Mouse (Mus musculus) cerebellum, adult 11 months (tissue): Measurements from ENCODE around the gene Zfp646.
A peak's percentile ranks its signal among the peaks of the same experiment; 100 is the strongest.
"Not testable (repeated sequence)": the region's sequence is repeated elsewhere in the genome, so short reads cannot be mapped to it uniquely, and the experiment has no call there.

Experiments
- DNase-seq: peaks from one replicate; pipeline ENCODE4 v3.0.0; 2022

Gene Zfp646

GRCm38 (mm10) chr7:127885951-127886350 is 9.9 kb downstream of the Zfp646 start:
- no peak for DNase-seq

DNA sequence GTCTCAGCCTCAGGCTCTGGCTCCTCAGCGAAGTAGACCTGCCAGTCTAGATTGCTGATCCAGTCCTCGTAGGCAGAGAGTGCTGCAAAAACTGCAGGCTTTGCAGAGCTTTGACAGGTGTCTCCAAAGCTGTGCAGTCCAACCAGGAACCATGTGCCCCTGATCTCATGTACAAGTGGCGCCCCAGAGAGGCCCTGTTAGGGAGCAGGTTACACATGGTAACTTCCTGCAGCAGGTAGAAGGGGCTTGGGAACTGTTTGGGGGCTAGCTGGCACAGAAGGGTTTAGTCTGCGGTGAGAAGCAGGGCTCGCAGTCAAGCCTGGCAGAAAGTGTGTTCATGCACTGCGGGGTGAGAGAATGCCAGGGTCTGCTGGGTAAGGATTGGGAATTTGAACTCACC is 10.5 kb downstream of the Zfp646 start:
- DNase-seq = no peak

DNA sequence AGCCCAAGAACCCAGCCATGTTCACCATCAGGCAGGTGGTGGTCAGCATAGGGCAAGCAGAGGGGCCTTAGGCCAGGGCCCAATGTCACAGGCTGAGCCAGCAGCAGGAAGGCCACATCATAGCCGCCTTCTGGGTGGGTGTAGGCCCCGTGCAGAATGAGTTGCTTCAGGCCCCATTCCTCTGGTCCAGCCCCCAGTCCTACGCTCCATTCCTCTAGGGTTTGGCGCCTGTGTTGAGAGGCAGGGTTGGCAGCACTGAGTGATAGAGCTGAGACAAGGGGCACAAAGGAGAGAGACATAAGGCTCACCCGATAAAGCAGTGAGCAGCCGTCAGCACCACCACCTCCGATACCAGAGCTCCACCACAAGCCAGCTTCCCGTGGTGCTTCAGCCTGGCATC is 11.2 kb downstream of the Zfp646 start:
- DNase-seq = no peak

DNA sequence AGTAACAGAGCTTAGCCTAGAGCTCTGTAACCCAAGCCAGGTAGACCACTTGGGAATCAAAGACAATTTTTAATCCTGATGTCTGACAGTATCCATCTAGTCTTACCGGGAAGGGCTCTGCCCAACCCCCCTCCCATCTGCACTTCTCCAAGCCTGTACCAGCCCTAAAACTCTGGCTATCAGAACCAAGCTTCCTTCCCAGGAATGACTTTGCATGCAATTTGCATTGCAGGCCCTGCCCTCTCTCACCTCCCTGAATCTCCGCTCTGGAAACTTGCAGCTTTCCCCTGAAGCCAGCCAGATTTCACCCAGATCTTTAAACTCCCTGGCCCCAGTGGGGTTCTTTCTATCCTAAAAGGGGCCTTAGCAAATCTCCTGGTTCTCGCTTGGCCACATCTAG is 11.8 kb downstream of the Zfp646 start:
- DNase-seq = no peak

DNA sequence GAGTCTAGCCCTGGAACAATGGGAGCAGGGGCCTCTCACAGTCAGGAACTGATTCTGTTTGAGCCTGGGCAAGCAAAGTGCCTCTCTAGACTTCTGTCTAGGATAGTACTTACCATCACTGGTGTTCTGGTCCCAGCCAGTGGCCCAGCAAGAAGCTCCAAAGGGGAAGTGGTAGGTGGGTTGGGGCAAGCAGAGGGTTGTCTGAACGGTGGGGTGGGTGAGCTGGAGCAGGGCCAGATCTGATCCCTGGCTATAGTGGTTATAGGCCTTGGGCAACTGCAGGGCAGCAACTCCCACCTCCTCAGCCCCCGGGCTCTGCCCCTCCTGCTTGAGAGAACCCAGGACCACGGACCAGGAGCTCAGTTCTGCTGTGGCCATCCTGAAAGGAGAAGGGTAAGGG is 12.8 kb downstream of the Zfp646 start:
- no peak for DNase-seq

- DNase-seq = no peak
These were observed 14.8 kb downstream of the Zfp646 start, which contains the start of gene Prss53 for GRCm38 (mm10) chr7:127890798-127891197. Gene Prss53 (minus strand): TSS chr7:127890970.

- no peak for DNase-seq
These were observed 18.5 kb downstream of the Zfp646 start for GRCm38 (mm10) chr7:127894480-127894879.

DNA sequence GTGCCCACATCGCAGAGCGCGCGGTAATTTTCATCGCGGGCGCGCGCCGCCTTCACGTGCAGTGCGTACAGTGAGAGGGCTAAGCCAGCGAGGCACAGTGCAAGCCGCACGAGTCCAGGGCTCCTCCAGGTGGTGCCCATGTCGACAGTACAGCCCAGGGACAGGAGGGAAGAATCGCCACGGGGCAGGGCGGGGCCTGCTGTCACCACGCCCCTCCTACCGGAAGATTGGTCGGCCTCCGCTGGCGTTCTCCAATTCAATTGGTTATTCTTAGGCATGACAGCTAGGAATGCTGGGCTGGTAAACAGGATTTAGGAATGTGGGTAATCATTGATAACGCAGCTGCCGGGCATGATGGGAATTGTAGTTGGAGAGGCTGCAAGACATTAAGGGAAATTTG is 19.4 kb downstream of the Zfp646 start, which contains the start of the genes Gm21974 and Vkorc1:
Gm21974 (minus strand) TSS at position 13 of the 400 bp plus-strand sequence.
Vkorc1 (minus strand) TSS at position 176 of the 400 bp plus-strand sequence.
- DNase-seq = peak; percentile 96

- not testable (repeated sequence) for DNase-seq
These were observed 19.9 kb downstream of the Zfp646 start for GRCm38 (mm10) chr7:127895891-127896290.

- peak; percentile 63 for DNase-seq
These were observed 20.4 kb downstream of the Zfp646 start for GRCm38 (mm10) chr7:127896384-127896783.

GRCm38 (mm10) chr7:127897542-127897941 is 21.5 kb downstream of the Zfp646 start:
- no peak for DNase-seq

DNA sequence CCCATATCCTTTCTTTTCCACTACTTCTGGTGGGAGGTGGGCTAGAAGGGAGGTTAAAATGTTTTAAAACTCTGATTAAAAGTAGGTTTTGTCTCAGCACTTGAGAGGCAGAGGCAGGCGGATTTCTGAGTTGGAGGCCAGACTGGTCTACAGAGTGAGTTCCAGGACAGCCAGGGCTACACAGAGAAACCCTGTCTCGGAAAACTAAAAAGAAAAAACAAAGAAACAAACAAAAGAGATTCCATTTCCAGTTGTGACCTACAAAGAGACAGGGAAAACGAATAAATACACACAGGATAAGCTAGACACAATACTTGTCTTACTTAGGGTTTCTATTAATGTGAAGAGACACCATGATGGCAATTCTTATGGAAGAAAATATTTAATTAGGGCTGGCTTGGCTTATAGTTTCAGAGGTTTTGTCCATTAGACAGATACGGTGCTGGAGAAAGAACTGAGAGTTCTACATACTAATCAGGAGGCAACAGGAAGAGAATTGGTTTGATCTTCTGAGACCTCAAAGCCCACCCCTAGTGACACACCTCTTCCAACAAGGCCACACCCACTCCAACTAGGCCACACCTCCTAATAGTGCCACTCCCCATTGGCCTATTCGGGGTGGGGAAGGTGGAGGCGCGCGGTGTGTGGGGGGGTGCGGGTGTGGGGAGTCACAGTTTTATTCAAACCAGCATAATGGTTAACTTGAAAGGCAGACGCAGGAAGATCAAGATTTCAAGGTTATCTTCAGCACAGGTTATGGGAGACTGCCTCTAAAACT is 22.3 kb downstream of the Zfp646 start:
- DNase-seq = no peak

GRCm38 (mm10) chr7:127899997-127900396 is 24.0 kb downstream of the Zfp646 start:
- no peak for DNase-seq

DNA sequence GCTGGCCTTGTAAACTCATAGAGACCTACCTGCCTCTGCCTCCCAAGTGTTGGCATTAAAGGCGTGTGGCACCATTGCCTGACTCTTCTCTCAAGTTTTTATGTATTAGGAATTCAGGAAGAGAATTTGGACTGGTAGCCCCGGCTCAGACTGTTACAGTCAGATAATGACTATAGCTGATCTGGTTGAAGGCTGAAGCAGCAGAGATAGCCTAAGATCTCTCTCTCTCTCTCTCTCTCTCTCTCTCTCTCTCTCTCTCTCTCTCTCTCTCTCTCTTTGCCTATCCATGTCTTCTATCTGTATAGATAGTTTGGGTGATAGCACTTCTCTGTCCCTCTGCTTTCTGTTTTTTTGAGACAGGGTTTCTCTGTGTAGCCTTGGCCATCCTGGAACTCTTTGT is 25.8 kb downstream of the Zfp646 start:
- DNase-seq = no peak

GRCm38 (mm10) chr7:127903971-127904796 is 28.2 kb downstream of the Zfp646 start, which contains the start of gene Bckdk:
Gene Bckdk (plus strand): TSS chr7:127904082.
- DNase-seq = peak; percentile 73

DNA sequence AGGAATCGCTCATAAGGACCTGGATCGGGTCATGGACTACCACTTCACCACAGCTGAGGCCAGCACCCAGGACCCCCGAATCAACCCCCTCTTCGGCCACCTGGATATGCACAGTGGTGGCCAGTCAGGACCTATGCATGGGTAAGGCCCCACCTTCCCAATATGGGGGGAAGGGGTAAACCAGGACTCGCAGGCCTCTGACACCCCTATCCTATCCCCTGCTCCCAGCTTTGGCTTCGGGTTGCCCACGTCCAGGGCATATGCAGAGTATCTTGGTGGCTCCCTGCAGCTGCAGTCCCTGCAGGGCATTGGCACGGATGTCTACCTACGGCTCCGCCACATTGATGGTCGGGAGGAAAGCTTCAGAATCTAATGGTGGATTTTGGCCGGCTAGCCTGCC is 31.9 kb downstream of the Zfp646 start:
- no peak for DNase-seq

DNA sequence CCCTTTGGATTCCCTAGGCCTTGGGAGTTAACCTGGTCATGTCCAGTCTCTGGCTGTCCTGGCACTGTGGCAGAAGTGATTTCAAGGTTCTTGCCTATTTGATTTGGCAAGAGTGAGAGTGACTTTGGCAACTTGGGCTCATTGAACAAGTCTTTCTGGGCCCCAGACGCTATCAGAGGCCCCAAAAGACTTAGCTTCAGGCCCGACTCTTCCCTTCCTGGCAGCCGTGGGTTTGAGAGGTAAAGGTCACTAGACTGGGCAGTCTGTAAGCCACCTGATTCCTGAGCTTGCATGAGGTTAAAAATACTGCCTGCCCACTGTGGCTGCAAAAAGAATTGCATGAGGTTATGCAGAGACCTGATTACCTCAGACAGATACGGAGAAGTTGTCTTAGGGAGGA is 32.6 kb downstream of the Zfp646 start:
- DNase-seq = no peak

DNA sequence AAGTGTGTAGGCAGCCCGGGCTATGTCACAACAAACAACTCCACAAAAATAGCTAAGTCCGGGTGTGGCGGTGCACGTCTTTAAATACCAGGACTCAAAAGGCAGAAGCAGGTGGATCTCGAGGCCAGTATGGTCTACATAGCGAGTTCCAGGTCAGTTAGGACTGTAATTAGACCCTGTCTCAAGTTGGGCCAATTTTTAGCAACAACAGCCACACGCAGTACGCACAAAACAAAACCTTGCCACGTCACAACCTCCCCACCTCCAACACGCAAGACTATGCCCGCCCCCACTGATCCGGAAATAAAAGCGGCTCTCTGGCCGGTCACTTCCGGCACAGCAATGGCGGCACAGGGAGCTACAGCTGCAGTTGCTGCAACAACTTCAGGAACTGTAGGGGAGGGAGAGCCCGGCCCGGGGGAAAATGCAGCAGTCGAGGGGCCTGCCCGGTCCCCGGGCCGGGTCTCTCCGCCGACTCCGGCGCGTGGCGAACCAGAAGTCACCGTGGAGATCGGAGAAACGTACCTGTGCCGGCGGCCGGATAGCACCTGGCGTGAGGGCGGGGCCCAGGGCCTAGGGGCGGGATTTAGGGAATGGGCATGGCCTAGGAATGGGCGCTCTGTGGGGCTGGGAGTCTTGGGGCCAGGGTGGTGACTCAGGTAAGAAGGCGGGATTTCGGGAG is 36.3 kb downstream of the Zfp646 start, which contains the start of gene Kat8:
Kat8 (plus strand) TSS at position 327 of the 682 bp plus-strand sequence.
- DNase-seq = peak; percentile 80

- DNase-seq = no peak
These were observed 36.9 kb downstream of the Zfp646 start for GRCm38 (mm10) chr7:127912938-127913337.

DNA sequence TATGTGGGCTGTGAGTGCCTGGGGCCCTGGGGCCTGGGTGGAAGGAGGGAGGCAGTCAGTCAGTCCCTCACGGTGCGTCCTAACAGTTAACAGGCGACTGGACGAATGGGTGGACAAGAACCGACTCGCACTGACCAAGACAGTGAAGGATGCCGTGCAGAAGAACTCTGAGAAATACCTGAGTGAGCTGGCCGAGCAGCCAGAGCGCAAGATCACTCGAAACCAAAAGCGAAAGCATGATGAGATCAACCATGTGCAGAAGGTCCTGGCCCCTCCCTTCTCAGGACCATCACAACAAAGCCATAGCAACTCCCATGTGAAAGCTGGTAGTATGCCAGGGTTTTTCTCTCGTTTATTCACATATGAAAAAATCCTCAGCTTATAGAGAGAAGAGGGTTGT is 39.3 kb downstream of the Zfp646 start:
- no peak for DNase-seq

- DNase-seq = no peak
These were observed 42.2 kb downstream of the Zfp646 start for GRCm38 (mm10) chr7:127918203-127918602.

DNA sequence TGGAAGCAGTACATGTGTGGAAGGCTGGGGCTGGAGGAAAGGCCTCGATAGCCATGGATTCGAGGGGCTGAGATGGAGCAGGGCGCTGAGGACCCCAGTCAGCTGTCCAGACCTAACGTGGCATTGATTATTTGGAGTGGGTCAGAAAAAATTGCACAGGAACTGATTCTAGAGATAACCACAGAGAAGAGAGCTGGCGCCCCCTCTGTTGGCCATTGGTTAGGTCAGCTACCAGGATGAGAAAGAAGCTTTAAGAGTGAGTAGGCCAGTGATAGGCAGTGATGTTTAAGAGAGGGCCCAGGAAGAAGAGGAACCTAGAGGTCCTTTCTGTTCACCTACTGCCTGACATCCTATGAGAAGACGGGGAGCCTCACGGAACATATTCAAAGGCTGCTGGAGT is 43.3 kb downstream of the Zfp646 start:
- DNase-seq = no peak

- DNase-seq = no peak
These were observed 45.5 kb downstream of the Zfp646 start for GRCm38 (mm10) chr7:127921516-127921915.
